Mouse (Mus musculus): ENCODE data around the gene Por. TPM values are rescaled to one million over a fixed set of nuclear protein-coding genes. Genes with fewer than 3 reads are reported as not detected.
A peak's percentile ranks its signal among the peaks of the same experiment; 100 is the strongest.

Gene Por
- polyA plus RNA-seq, 1 experiment from 2014 or later, result 52.6 TPM

DNA sequence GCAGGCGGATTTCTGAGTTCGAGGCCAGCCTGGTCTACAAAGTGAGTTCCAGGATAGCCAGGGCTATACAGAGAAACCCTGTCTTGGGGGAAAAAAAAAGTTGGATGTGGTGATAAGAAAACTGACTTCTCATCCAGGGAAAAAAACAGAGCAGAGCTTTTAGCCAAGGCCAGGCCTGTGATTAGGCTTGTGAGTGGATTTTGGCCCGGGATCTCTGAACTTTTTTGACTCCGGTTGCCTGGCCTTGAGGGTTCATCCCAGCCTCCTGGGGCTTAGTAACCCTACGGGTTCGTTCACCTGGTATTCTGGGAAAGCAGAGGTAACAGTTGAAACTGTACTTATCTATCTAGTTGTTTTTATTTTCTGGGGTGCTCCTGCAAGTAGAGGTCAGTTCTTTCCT lies 8.6 kb downstream of the Por start:
- ATAC-seq (replicated peaks; ENCODE audit: extremely low read depth, insufficient read depth, low FRiP score), result no peak
- Histone ChIP-seq H3K9ac (ENCODE audit: low read length) (no peak overlapping the region), H3K36me3 (ENCODE audit: control insufficient read depth, insufficient read depth) (no peaks in the 10 kb centered on the region), H3K27ac (ENCODE audit: low read length) (no peak overlapping the region), H3K4me3 (ENCODE audit: low read length) (no peak overlapping the region), H3K27me3 (ENCODE audit: control insufficient read depth, insufficient read depth, low read length) (no peaks in the 10 kb centered on the region), H3K4me1 (ENCODE audit: control insufficient read depth, insufficient read depth, low read length) (peaks cover 5% of the 10 kb centered on the region; the same call in 1 of the 2 replicates), H3K4me2 (ENCODE audit: low read depth, low read length) (no peak overlapping the region), H3K9me3 (replicated peaks; ENCODE audit: control insufficient read depth, low read length) (no peaks in the 10 kb centered on the region)
- WGBS, result 87% methylated on average over 6 of the region's 6 CpGs

DNA sequence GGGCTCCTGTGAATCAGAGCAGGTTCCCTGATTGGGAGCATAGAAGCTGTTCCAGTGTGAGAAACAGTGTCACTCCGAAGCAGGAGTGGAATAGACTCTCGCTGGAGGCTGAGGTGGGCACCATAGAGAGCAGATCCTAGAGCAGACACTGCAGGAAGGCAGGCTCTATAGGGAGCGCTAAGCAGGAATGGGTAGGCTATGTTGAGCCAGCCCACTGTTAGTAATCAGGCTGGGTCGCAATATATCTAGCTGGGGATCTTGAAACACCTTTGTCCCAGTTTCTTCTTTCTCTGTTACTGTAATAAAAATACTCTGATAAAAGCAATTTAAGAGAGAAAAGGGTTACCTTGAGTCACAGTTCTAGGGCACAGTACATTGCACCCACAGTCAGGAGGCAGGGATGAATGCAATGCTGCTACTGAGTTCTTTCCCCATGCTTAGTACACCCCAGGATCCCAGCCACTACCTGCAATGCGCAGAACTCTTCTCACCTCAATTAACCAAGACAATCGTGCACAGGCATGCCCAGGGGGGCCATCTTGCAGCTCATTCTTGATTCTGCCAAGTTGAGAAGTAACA lies 11.2 kb downstream of the Por start:
- no peak overlapping the region for H3K4me3 ChIP-seq (ENCODE audit: low read length)
- no peak overlapping the region for H3K9ac ChIP-seq (ENCODE audit: low read length)
- no peaks in the 10 kb centered on the region for H3K27me3 ChIP-seq (ENCODE audit: control insufficient read depth, insufficient read depth, low read length)
- peaks cover 1% of the 10 kb centered on the region; the same call in 1 of the 2 replicates for H3K4me1 ChIP-seq (ENCODE audit: control insufficient read depth, insufficient read depth, low read length)
- 76% methylated on average over 6 of the region's 6 CpGs for WGBS
- H3K9me3 ChIP-seq (replicated peaks; ENCODE audit: control insufficient read depth, low read length), result no peaks in the 10 kb centered on the region
- H3K36me3 ChIP-seq (ENCODE audit: control insufficient read depth, insufficient read depth), result no peaks in the 10 kb centered on the region
- H3K27ac ChIP-seq (ENCODE audit: low read length), result no peak overlapping the region
- H3K4me2 ChIP-seq (ENCODE audit: low read depth, low read length), result no peak overlapping the region
- ATAC-seq (replicated peaks; ENCODE audit: extremely low read depth, insufficient read depth, low FRiP score), result no peak

DNA sequence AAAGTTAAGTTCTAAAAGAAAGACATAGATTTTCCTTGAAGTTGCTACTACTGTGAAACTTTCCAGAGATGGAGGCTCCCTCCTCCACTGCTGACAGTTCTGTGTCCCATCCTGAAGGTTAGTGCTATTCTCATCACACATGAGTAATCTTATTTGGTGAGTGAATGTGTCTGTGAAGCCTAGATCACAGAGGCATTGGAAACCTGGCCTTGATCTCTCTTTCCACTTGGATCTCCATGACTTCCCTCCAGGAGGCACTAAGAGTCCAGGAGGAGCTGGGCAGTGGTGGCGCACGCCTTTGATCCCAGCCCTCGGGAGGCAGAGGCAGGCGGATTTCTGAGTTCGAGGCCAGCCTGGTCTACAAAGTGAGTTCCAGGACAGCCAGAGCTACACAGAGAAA lies 12.2 kb downstream of the Por start:
- 88% methylated on average over 5 of the region's 5 CpGs for WGBS
- Histone ChIP-seq H3K9ac (ENCODE audit: low read length) (no peak overlapping the region), H3K4me2 (ENCODE audit: low read depth, low read length) (no peak overlapping the region), H3K36me3 (ENCODE audit: control insufficient read depth, insufficient read depth) (no peaks in the 10 kb centered on the region), H3K27ac (ENCODE audit: low read length) (no peak overlapping the region), H3K4me3 (ENCODE audit: low read length) (no peak overlapping the region), H3K27me3 (ENCODE audit: control insufficient read depth, insufficient read depth, low read length) (no peaks in the 10 kb centered on the region), H3K9me3 (replicated peaks; ENCODE audit: control insufficient read depth, low read length) (no peaks in the 10 kb centered on the region), H3K4me1 (ENCODE audit: control insufficient read depth, insufficient read depth, low read length) (peaks cover 4% of the 10 kb centered on the region; the same call in 1 of the 2 replicates)
- ATAC-seq (replicated peaks; ENCODE audit: extremely low read depth, insufficient read depth, low FRiP score), result no peak

DNA sequence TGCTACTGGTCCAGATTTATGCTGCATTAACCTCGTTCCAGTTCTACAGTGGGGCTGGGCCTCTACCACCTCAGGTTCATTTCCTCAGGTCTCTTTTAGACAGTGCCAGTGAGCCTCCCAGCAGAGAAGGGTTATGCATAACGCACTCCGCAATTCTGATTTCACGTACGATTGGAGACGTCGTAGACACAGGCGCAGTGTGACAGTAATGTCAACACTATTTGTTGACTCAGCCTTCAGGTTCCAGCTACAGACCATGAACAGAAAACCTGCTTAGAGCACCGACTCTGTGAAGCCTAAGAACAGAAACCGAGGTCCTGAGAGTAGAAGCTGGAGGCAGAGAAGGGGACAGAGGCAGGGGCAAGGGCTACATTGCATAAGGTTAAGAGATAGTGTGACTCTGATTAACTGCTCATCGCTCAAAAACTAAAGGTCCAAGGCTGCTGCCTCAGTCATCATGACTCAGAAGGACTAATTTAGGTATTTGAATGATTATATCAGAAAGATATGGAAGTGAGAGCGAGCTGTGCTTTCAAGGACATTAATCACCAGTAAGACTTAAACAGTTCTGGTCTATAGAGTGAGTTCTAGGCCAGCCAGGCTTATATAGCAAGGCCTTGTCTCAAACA lies 13.2 kb downstream of the Por start:
- no peak for ATAC-seq (replicated peaks; ENCODE audit: extremely low read depth, insufficient read depth, low FRiP score)
- WGBS, result 59% methylated on average over 12 of the region's 12 CpGs
- Histone ChIP-seq H3K4me1 (ENCODE audit: control insufficient read depth, insufficient read depth, low read length) (peaks cover 7% of the 10 kb centered on the region), H3K36me3 (ENCODE audit: control insufficient read depth, insufficient read depth) (no peaks in the 10 kb centered on the region), H3K4me3 (ENCODE audit: low read length) (no peak overlapping the region), H3K4me2 (ENCODE audit: low read depth, low read length) (no peak overlapping the region), H3K9ac (ENCODE audit: low read length) (no peak overlapping the region), H3K27ac (ENCODE audit: low read length) (no peak overlapping the region), H3K27me3 (ENCODE audit: control insufficient read depth, insufficient read depth, low read length) (no peaks in the 10 kb centered on the region), H3K9me3 (replicated peaks; ENCODE audit: control insufficient read depth, low read length) (no peaks in the 10 kb centered on the region)

DNA sequence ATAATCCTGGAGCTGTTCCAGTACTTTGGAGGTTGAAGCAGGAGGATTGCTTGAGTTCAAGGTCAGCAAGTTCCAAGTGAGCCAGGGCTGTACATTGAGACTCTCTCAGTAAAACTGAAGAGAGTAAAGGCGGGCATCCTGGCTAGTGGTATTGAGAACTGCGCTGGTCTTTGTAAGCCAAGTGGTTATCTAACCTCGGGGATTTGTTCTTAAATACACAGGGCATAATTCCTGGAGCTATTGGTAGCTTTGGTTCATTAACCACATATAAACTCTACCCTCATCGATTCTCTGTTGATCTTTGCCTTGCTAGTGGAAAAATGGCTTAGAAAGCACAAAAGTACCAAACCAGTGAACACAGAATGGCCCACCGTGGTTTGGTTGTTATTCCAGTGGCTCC lies 20.6 kb downstream of the Por start:
- Histone ChIP-seq H3K9me3 (replicated peaks; ENCODE audit: control insufficient read depth, low read length) (no peaks in the 10 kb centered on the region), H3K4me1 (ENCODE audit: control insufficient read depth, insufficient read depth, low read length) (peaks cover 21% of the 10 kb centered on the region), H3K36me3 (ENCODE audit: control insufficient read depth, insufficient read depth) (no peaks in the 10 kb centered on the region), H3K4me3 (ENCODE audit: low read length) (peak overlapping the region; percentile 72), H3K27ac (ENCODE audit: low read length) (0 out of 2 replicates have a peak overlapping the region, but pooled peaks have one; percentile 18), H3K9ac (ENCODE audit: low read length) (peak overlapping the region; percentile 81; the same call in 1 of the 2 replicates), H3K4me2 (ENCODE audit: low read depth, low read length) (peak overlapping the region; percentile 80), H3K27me3 (ENCODE audit: control insufficient read depth, insufficient read depth, low read length) (no peaks in the 10 kb centered on the region)
- ATAC-seq (replicated peaks; ENCODE audit: extremely low read depth, insufficient read depth, low FRiP score), result no peak
- 90% methylated on average over 5 of the region's 5 CpGs for WGBS

GRCm38 (mm10) chr5:135691266-135691665 lies 21.4 kb downstream of the Por start:
- H3K4me1 ChIP-seq (ENCODE audit: control insufficient read depth, insufficient read depth, low read length), result peaks cover 17% of the 10 kb centered on the region
- no peak overlapping the region for H3K27ac ChIP-seq (ENCODE audit: low read length)
- WGBS, result 81% methylated on average over 4 of the region's 4 CpGs
- ATAC-seq (replicated peaks; ENCODE audit: extremely low read depth, insufficient read depth, low FRiP score), result no peak
- H3K4me3 ChIP-seq (ENCODE audit: low read length), result no peak overlapping the region
- H3K9me3 ChIP-seq (replicated peaks; ENCODE audit: control insufficient read depth, low read length), result no peaks in the 10 kb centered on the region
- H3K36me3 ChIP-seq (ENCODE audit: control insufficient read depth, insufficient read depth), result no peaks in the 10 kb centered on the region
- H3K27me3 ChIP-seq (ENCODE audit: control insufficient read depth, insufficient read depth, low read length), result no peaks in the 10 kb centered on the region
- no peak overlapping the region for H3K9ac ChIP-seq (ENCODE audit: low read length)
- H3K4me2 ChIP-seq (ENCODE audit: low read depth, low read length), result no peak overlapping the region

- ATAC-seq (replicated peaks; ENCODE audit: extremely low read depth, insufficient read depth, low FRiP score), result no peak
These were observed 23.5 kb downstream of the Por start for GRCm38 (mm10) chr5:135693281-135693853.

GRCm38 (mm10) chr5:135695277-135695721 lies 25.5 kb downstream of the Por start:
- no peak overlapping the region for H3K27ac ChIP-seq (ENCODE audit: low read length)
- peaks cover 3% of the 10 kb centered on the region; the same call in 1 of the 2 replicates for H3K36me3 ChIP-seq (ENCODE audit: control insufficient read depth, insufficient read depth)
- 62% methylated on average over 7 of the region's 7 CpGs for WGBS
- ATAC-seq (replicated peaks; ENCODE audit: extremely low read depth, insufficient read depth, low FRiP score), result no peak
- no peak overlapping the region for H3K9ac ChIP-seq (ENCODE audit: low read length)
- H3K9me3 ChIP-seq (replicated peaks; ENCODE audit: control insufficient read depth, low read length), result no peaks in the 10 kb centered on the region
- H3K4me2 ChIP-seq (ENCODE audit: low read depth, low read length), result no peak overlapping the region
- H3K4me1 ChIP-seq (ENCODE audit: control insufficient read depth, insufficient read depth, low read length), result peaks cover 6% of the 10 kb centered on the region
- no peak overlapping the region for H3K4me3 ChIP-seq (ENCODE audit: low read length)
- no peaks in the 10 kb centered on the region for H3K27me3 ChIP-seq (ENCODE audit: control insufficient read depth, insufficient read depth, low read length)

More at GRCm38 (mm10) chr5:135693281-135693853, 23.5 kb downstream of the Por start:
- H3K36me3 ChIP-seq (ENCODE audit: control insufficient read depth, insufficient read depth), result no peaks in the 10 kb centered on the region
- no peak overlapping the region for H3K4me2 ChIP-seq (ENCODE audit: low read depth, low read length)
- H3K4me3 ChIP-seq (ENCODE audit: low read length), result no peak overlapping the region
- no peak overlapping the region for H3K27ac ChIP-seq (ENCODE audit: low read length)
- no peak overlapping the region for H3K9ac ChIP-seq (ENCODE audit: low read length)
- H3K4me1 ChIP-seq (ENCODE audit: control insufficient read depth, insufficient read depth, low read length), result peaks cover 14% of the 10 kb centered on the region
- no peaks in the 10 kb centered on the region for H3K9me3 ChIP-seq (replicated peaks; ENCODE audit: control insufficient read depth, low read length)
- no peaks in the 10 kb centered on the region for H3K27me3 ChIP-seq (ENCODE audit: control insufficient read depth, insufficient read depth, low read length)
- WGBS, result 91% methylated on average over 5 of the region's 5 CpGs

- no peak overlapping the region for H3K27ac ChIP-seq (ENCODE audit: low read length)
- H3K27me3 ChIP-seq (ENCODE audit: control insufficient read depth, insufficient read depth, low read length), result no peaks in the 10 kb centered on the region
- no peak overlapping the region for H3K4me2 ChIP-seq (ENCODE audit: low read depth, low read length)
- peaks cover 15% of the 10 kb centered on the region for H3K4me1 ChIP-seq (ENCODE audit: control insufficient read depth, insufficient read depth, low read length)
- H3K4me3 ChIP-seq (ENCODE audit: low read length), result no peak overlapping the region
- WGBS, result 35% methylated on average over 5 of the region's 5 CpGs
- no peak for ATAC-seq (replicated peaks; ENCODE audit: extremely low read depth, insufficient read depth, low FRiP score)
- H3K9me3 ChIP-seq (replicated peaks; ENCODE audit: control insufficient read depth, low read length), result no peaks in the 10 kb centered on the region
- H3K36me3 ChIP-seq (ENCODE audit: control insufficient read depth, insufficient read depth), result peaks cover 3% of the 10 kb centered on the region; the same call in 1 of the 2 replicates
- H3K9ac ChIP-seq (ENCODE audit: low read length), result no peak overlapping the region
These were observed 27.9 kb downstream of the Por start for GRCm38 (mm10) chr5:135697711-135698111.

All from heart, embryonic 16.5 days (tissue).